Mouse (Mus musculus): Measurements from ENCODE around the gene Ptpre. TPM values are rescaled to one million over a fixed set of nuclear protein-coding genes. Genes with fewer than 3 reads are reported as not detected.

Ptpre gene
- polyA plus RNA-seq, 1 experiment from 2014 or later = 2.3 TPM

DNA sequence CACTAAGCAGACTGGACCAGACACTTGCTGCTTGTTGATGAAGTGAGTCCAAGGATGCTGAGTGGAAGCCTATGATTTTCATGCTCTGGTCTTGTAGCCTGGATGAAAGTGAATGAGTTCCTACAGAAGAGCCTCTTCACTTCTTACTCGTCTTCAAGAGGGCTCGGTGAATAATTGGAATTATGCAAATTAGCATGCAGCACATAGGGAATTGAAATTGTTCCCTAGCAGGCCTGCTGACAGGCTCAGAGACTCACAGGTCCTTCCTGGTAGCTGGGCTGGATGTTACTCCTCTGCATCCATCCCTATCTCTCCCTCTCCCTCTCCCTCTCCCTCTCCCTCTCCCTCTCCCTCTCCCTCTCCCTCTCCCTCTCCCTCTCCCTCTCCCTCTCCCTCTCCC lies 102.1 kb downstream of the Ptpre start:
- H3K4me2 ChIP-seq (ENCODE audit: low read length) = no peak overlapping the region
- no peak for DNase-seq (ENCODE audit: low spot score)
- H3K36me3 ChIP-seq (ENCODE audit: control insufficient read depth, insufficient read depth, low read length) = no peaks in the 10 kb centered on the region
- no peaks in the 10 kb centered on the region for H3K9me3 ChIP-seq (ENCODE audit: control insufficient read depth, low read length)
- H3K27ac ChIP-seq (ENCODE audit: low read depth) = no peak overlapping the region
- no peak overlapping the region for H3K9ac ChIP-seq (ENCODE audit: low read length)
- no peak for ATAC-seq (replicated peaks; ENCODE audit: low FRiP score, low TSS enrichment, low read depth)
- no peaks in the 10 kb centered on the region for H3K4me1 ChIP-seq (replicated peaks; ENCODE audit: control insufficient read depth, insufficient read depth, low read length)
- WGBS = 68% methylated on average over 2 of the region's 2 CpGs
- H3K4me3 ChIP-seq (ENCODE audit: low read depth, low read length) = no peak overlapping the region
- H3K27me3 ChIP-seq (replicated peaks; ENCODE audit: control insufficient read depth, insufficient read depth, low read length) = no peaks in the 10 kb centered on the region

DNA sequence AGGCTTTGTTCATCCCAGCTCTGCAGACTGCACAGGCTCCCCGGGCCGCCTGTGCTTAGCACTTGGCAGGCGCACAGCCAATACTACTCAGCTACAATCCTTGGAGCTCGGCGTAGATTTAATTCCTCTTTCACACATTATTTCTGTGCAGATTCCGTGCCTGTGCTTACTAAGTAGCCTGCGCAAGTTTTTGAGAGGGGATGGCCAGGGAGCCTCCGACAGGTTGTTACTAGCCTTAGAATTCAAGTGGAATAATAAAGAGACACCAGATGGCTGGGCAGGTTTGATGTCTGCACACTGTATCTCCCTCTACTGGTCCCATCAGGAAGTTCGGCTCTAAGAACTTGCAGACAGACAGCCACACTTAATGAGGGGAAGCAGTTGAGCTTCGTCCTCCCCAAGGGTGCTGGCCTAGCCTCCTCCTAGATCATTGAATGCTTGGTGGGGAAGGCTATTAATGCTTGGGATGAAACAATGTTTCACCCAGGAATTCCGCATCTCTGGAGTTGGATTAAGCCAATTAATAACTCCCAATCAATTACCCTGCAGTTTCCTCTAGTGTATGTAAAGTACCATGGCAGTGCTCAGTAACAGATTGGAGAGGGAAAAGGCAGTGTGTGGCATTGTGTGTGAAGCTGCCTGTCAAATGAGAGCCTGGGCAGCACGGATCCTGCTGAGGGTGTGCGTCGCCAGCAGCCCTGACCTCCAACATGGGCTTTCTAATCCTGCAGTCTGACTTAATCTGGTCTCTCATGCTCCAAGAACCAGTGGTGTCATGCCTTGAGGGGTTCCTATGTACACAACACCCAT lies 104.6 kb downstream of the Ptpre start:
- no peak for ATAC-seq (replicated peaks; ENCODE audit: low FRiP score, low TSS enrichment, low read depth)
- H3K27me3 ChIP-seq (replicated peaks; ENCODE audit: control insufficient read depth, insufficient read depth, low read length) = no peaks in the 10 kb centered on the region
- 65% methylated on average over 14 of the region's 14 CpGs for WGBS
- H3K4me1 ChIP-seq (replicated peaks; ENCODE audit: control insufficient read depth, insufficient read depth, low read length) = no peaks in the 10 kb centered on the region
- no peaks in the 10 kb centered on the region for H3K36me3 ChIP-seq (ENCODE audit: control insufficient read depth, insufficient read depth, low read length)
- no peak overlapping the region for H3K9ac ChIP-seq (ENCODE audit: low read length)
- H3K4me3 ChIP-seq (ENCODE audit: low read depth, low read length) = no peak overlapping the region
- peak; percentile 63 for DNase-seq (ENCODE audit: low spot score)
- H3K27ac ChIP-seq (ENCODE audit: low read depth) = no peak overlapping the region
- no peaks in the 10 kb centered on the region for H3K9me3 ChIP-seq (ENCODE audit: control insufficient read depth, low read length)
- no peak overlapping the region for H3K4me2 ChIP-seq (ENCODE audit: low read length)

DNA sequence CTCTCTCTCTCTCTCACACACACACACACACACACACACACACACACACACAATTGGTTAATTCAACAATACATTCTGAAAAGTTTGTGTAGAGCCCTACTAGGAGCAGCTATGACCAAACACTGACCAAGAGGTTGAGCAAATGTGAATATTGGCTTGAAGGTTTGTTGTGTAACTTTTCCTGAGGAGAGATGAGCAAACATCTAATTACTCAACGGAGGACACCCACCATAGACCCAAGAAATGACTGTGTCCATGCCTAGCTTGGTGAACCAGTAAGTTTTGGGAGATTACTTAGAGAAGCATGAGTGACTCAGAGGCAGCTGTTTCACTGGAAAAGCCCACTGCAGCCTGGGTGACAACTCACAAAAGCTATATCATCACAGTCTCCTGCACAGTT lies 107.2 kb downstream of the Ptpre start:
- WGBS = 90% methylated on average over 1 of the region's 1 CpGs
- Histone ChIP-seq H3K4me3 (ENCODE audit: low read depth, low read length) (no peak overlapping the region), H3K27ac (ENCODE audit: low read depth) (no peak overlapping the region), H3K36me3 (ENCODE audit: control insufficient read depth, insufficient read depth, low read length) (no peaks in the 10 kb centered on the region), H3K4me1 (replicated peaks; ENCODE audit: control insufficient read depth, insufficient read depth, low read length) (no peaks in the 10 kb centered on the region), H3K27me3 (replicated peaks; ENCODE audit: control insufficient read depth, insufficient read depth, low read length) (no peaks in the 10 kb centered on the region), H3K9ac (ENCODE audit: low read length) (no peak overlapping the region), H3K4me2 (ENCODE audit: low read length) (no peak overlapping the region), H3K9me3 (ENCODE audit: control insufficient read depth, low read length) (0 out of 2 replicates have a peak, but pooled peaks cover 5% of the 10 kb centered on the region)
- ATAC-seq (replicated peaks; ENCODE audit: low FRiP score, low TSS enrichment, low read depth) (no peak), DNase-seq (ENCODE audit: low spot score) (no peak)

DNA sequence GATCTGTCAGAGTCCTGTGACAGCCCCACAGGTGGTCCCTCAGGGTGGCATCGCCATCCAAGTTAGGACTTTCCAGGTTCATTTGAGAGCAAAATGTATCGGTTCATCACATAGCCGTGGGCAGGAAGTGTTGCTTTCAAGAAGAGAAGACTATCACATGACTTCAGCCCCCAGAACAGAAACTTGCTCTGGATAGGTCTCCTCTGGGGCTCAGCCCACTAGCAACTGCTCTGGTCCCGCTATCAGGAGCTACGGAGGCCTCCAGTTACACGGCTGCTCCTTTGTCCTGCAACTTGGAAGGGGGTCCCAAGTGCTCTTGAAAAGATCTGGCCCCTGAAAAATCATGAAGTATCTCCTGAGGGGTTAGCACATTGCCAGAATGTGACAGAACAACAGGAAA lies 109.7 kb downstream of the Ptpre start:
- Histone ChIP-seq H3K4me2 (ENCODE audit: low read length) (no peak overlapping the region), H3K36me3 (ENCODE audit: control insufficient read depth, insufficient read depth, low read length) (no peaks in the 10 kb centered on the region), H3K9ac (ENCODE audit: low read length) (no peak overlapping the region), H3K27ac (ENCODE audit: low read depth) (no peak overlapping the region), H3K4me3 (ENCODE audit: low read depth, low read length) (no peak overlapping the region), H3K27me3 (replicated peaks; ENCODE audit: control insufficient read depth, insufficient read depth, low read length) (no peaks in the 10 kb centered on the region), H3K9me3 (ENCODE audit: control insufficient read depth, low read length) (0 out of 2 replicates have a peak, but pooled peaks cover 5% of the 10 kb centered on the region), H3K4me1 (replicated peaks; ENCODE audit: control insufficient read depth, insufficient read depth, low read length) (no peaks in the 10 kb centered on the region)
- 83% methylated on average over 6 of the region's 6 CpGs for WGBS
- ATAC-seq (replicated peaks; ENCODE audit: low FRiP score, low TSS enrichment, low read depth) (no peak), DNase-seq (ENCODE audit: low spot score) (no peak)

DNA sequence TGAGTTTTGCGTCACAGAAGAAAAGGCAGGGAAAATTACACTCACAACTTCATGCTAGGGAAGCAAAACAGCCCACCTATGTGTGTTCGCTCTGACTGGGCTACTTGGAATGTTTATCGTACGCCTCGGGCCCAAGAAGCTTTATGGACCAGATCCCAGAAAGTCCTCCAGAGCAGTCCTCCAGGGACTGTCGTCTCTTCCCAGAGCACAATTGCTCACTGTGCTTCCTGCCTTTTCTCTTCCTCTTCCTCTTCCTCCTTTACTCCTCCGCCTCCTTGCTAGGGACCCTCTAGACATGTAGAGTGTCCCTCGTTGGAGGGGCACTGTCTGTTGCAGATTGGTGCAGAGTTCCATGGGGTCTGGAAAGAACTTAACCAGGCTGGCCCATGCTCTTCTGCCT lies 111.5 kb downstream of the Ptpre start:
- Histone ChIP-seq H3K4me1 (replicated peaks; ENCODE audit: control insufficient read depth, insufficient read depth, low read length) (no peaks in the 10 kb centered on the region; the same call in 1 of the 2 replicates), H3K4me2 (ENCODE audit: low read length) (no peak overlapping the region), H3K4me3 (ENCODE audit: low read depth, low read length) (no peak overlapping the region), H3K27me3 (replicated peaks; ENCODE audit: control insufficient read depth, insufficient read depth, low read length) (no peaks in the 10 kb centered on the region), H3K27ac (ENCODE audit: low read depth) (no peak overlapping the region), H3K36me3 (ENCODE audit: control insufficient read depth, insufficient read depth, low read length) (no peaks in the 10 kb centered on the region), H3K9ac (ENCODE audit: low read length) (no peak overlapping the region), H3K9me3 (ENCODE audit: control insufficient read depth, low read length) (0 out of 2 replicates have a peak, but pooled peaks cover 5% of the 10 kb centered on the region)
- 74% methylated on average over 8 of the region's 8 CpGs for WGBS
- DNase-seq (ENCODE audit: low spot score) (no peak), ATAC-seq (replicated peaks; ENCODE audit: low FRiP score, low TSS enrichment, low read depth) (no peak)

DNA sequence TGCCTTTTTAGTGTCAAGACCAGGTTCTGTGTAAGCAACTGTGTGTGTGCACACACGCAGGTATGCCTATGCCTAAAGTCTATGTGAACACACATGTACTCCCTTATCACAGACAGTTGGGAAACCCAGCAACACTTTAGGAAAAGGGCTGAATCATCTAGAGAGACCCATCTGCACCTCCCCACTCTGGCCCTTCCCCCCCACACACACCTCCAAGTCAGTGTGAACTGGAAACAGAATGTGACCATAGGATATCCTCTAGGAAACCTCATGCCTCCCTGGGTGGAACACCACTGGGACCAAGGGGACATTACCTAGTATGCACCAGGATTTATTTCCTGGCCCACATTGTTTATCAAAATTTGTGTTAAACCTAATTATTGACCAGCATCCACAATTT lies 112.0 kb downstream of the Ptpre start:
- H3K27me3 ChIP-seq (replicated peaks; ENCODE audit: control insufficient read depth, insufficient read depth, low read length) = no peaks in the 10 kb centered on the region
- no peaks in the 10 kb centered on the region for H3K36me3 ChIP-seq (ENCODE audit: control insufficient read depth, insufficient read depth, low read length)
- no peak overlapping the region for H3K4me3 ChIP-seq (ENCODE audit: low read depth, low read length)
- 84% methylated on average over 1 of the region's 1 CpGs for WGBS
- no peak for ATAC-seq (replicated peaks; ENCODE audit: low FRiP score, low TSS enrichment, low read depth)
- H3K27ac ChIP-seq (ENCODE audit: low read depth) = no peak overlapping the region
- no peak overlapping the region for H3K4me2 ChIP-seq (ENCODE audit: low read length)
- DNase-seq (ENCODE audit: low spot score) = no peak
- H3K4me1 ChIP-seq (replicated peaks; ENCODE audit: control insufficient read depth, insufficient read depth, low read length) = no peaks in the 10 kb centered on the region; the same call in 1 of the 2 replicates
- H3K9ac ChIP-seq (ENCODE audit: low read length) = no peak overlapping the region
- H3K9me3 ChIP-seq (ENCODE audit: control insufficient read depth, low read length) = 0 out of 2 replicates have a peak, but pooled peaks cover 5% of the 10 kb centered on the region

DNA sequence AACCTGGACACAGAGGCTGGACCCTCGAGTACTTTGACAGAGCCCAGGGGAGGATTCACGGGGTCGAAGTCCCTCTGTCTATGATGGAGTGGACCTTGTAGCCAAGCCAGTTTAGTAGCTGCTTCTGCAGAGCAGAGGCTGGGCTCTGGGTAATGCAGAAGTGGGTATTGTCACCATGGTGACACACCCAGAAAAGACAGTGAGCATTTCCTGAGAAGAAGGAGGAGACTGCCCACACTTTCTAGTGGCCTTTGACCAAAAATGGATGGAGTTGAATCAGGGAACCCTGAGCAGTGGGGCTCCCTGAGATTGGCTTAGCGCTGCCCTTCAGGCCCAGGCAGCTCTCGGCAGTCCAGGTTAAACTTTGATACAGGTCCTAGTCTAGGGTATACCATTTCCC lies 112.8 kb downstream of the Ptpre start:
- H3K4me1 ChIP-seq (replicated peaks; ENCODE audit: control insufficient read depth, insufficient read depth, low read length) = no peaks in the 10 kb centered on the region; the same call in 1 of the 2 replicates
- H3K4me3 ChIP-seq (ENCODE audit: low read depth, low read length) = no peak overlapping the region
- H3K4me2 ChIP-seq (ENCODE audit: low read length) = no peak overlapping the region
- H3K27me3 ChIP-seq (replicated peaks; ENCODE audit: control insufficient read depth, insufficient read depth, low read length) = no peaks in the 10 kb centered on the region
- WGBS = 76% methylated on average over 5 of the region's 5 CpGs
- H3K36me3 ChIP-seq (ENCODE audit: control insufficient read depth, insufficient read depth, low read length) = no peaks in the 10 kb centered on the region
- DNase-seq (ENCODE audit: low spot score) = no peak
- ATAC-seq (replicated peaks; ENCODE audit: low FRiP score, low TSS enrichment, low read depth) = no peak
- 0 out of 2 replicates have a peak, but pooled peaks cover 5% of the 10 kb centered on the region for H3K9me3 ChIP-seq (ENCODE audit: control insufficient read depth, low read length)
- H3K27ac ChIP-seq (ENCODE audit: low read depth) = no peak overlapping the region
- H3K9ac ChIP-seq (ENCODE audit: low read length) = no peak overlapping the region

DNA sequence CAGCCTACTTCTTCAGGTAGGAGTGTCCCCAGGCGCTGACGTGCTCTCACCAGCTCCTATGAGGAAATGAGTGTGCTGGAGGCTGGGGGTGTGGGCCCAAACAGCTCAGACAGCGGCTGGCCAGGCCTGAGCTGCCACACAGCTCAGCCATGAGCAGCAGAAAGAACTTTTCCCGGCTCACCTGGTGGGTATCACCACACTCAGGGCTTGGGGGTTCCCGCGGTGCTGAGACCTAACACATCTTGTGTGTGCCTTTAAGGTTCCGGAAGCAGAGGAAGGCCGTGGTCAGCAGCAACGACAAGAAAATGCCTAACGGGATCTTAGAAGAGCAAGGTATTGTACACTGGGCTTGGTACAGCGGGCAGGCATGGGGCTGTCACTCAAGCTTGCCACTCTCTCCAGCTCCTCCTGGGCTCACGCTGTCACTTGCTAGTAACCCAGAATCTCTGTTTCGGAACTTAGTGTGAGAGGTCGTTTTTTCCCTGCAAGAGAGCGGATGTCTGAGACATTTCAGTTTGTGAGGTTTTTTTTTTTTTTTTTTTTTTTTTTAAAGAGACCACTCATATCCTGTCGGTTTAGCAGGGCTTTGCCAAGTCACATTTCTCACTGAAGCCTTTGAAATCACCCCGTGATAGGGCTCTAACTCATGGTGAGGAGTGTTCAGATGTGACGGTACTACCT lies 114.7 kb downstream of the Ptpre start:
- no peaks in the 10 kb centered on the region for H3K36me3 ChIP-seq (ENCODE audit: control insufficient read depth, insufficient read depth, low read length)
- 38% methylated on average over 18 of the region's 18 CpGs for WGBS
- 0 out of 2 replicates have a peak overlapping the region, but pooled peaks have one; percentile 6 for H3K9ac ChIP-seq (ENCODE audit: low read length)
- peak; percentile 68 for DNase-seq (ENCODE audit: low spot score)
- no peaks in the 10 kb centered on the region for H3K27me3 ChIP-seq (replicated peaks; ENCODE audit: control insufficient read depth, insufficient read depth, low read length)
- ATAC-seq (replicated peaks; ENCODE audit: low FRiP score, low TSS enrichment, low read depth) = no peak
- 0 out of 2 replicates have a peak, but pooled peaks cover 5% of the 10 kb centered on the region for H3K9me3 ChIP-seq (ENCODE audit: control insufficient read depth, low read length)
- peaks cover 6% of the 10 kb centered on the region; the same call in 1 of the 2 replicates for H3K4me1 ChIP-seq (replicated peaks; ENCODE audit: control insufficient read depth, insufficient read depth, low read length)
- peak overlapping the region; percentile 7 for H3K4me3 ChIP-seq (ENCODE audit: low read depth, low read length)
- no peak overlapping the region for H3K27ac ChIP-seq (ENCODE audit: low read depth)
- peak overlapping the region; percentile 35 for H3K4me2 ChIP-seq (ENCODE audit: low read length)

All from intestine, embryonic 14.5 days (tissue).